ENCODE assay signal across 8 mouse cellular contexts in genomic region chr9:65523611-65524364, GRCm38 (mm10). TPM values are rescaled to one million over a fixed set of nuclear protein-coding genes. Genes with fewer than 3 reads are reported as not detected.
A peak's percentile ranks its signal among the peaks of the same experiment; 100 is the strongest.
DNase-seq lines count a peak whose midpoint lies in the region; ATAC-seq and TF ChIP-seq lines count a peak whose summit lies in the region.

No protein-coding gene starts in this region.

- no peak overlapping the region for H3K27ac ChIP-seq in ES-Bruce4 (ENCODE audit: insufficient read depth, low read length)
- no peak overlapping the region for H3K27ac ChIP-seq in forebrain, embryonic 13.5 days
- H3K27ac ChIP-seq in liver, embryonic 16.5 days (ENCODE audit: low read length) = no peak overlapping the region
- H3K27ac ChIP-seq in neural tube, embryonic 13.5 days (replicated peaks) = no peak overlapping the region

- no peaks in the 10 kb centered on the region for H3K4me1 ChIP-seq in ES-Bruce4 (ENCODE audit: control insufficient read depth, insufficient read depth, low read length)
- peaks cover 18% of the 10 kb centered on the region for H3K4me1 ChIP-seq in forebrain, embryonic 13.5 days
- peaks cover 14% of the 10 kb centered on the region for H3K4me1 ChIP-seq in liver, embryonic 16.5 days (ENCODE audit: control insufficient read depth, low read depth, low read length)
- H3K4me1 ChIP-seq in neural tube, embryonic 13.5 days (replicated peaks) = peaks cover 25% of the 10 kb centered on the region

- no peak overlapping the region for H3K4me3 ChIP-seq in ES-Bruce4 (ENCODE audit: low read depth, low read length)
- H3K4me3 ChIP-seq in forebrain, embryonic 13.5 days = no peak overlapping the region
- no peak overlapping the region for H3K4me3 ChIP-seq in liver, embryonic 16.5 days (ENCODE audit: low read depth, low read length)
- no peak overlapping the region for H3K4me3 ChIP-seq in neural tube, embryonic 13.5 days

- no peak for TF ChIP-seq EP300 in ES-Bruce4 (IDR thresholded peaks at IDR 0.05; ENCODE audit: insufficient read depth, low read depth, low read length)

- WGBS in forebrain, embryonic 13.5 days = 27% methylated on average over 14 of the region's 14 CpGs
- 20% methylated on average over 14 of the region's 14 CpGs for WGBS in liver, embryonic 16.5 days (ENCODE audit: insufficient replicate concordance)
- WGBS in neural tube, embryonic 13.5 days = 24% methylated on average over 14 of the region's 14 CpGs

- H3K36me3 ChIP-seq in ES-Bruce4 (ENCODE audit: control insufficient read depth, insufficient read depth, low read length, poor library complexity, severe bottlenecking) = no peaks in the 10 kb centered on the region
- no peaks in the 10 kb centered on the region for H3K36me3 ChIP-seq in forebrain, embryonic 13.5 days (ENCODE audit: poor library complexity, severe bottlenecking)
- H3K36me3 ChIP-seq in liver, embryonic 16.5 days (ENCODE audit: control insufficient read depth, insufficient read depth) = no peaks in the 10 kb centered on the region
- H3K36me3 ChIP-seq in neural tube, embryonic 13.5 days = no peaks in the 10 kb centered on the region

- no peak overlapping the region for H3K9ac ChIP-seq in ES-Bruce4 (ENCODE audit: low read depth, poor library complexity, severe bottlenecking)
- no peak overlapping the region for H3K9ac ChIP-seq in forebrain, embryonic 13.5 days
- H3K9ac ChIP-seq in liver, embryonic 16.5 days (ENCODE audit: low read depth, low read length) = no peak overlapping the region
- no peak overlapping the region for H3K9ac ChIP-seq in neural tube, embryonic 13.5 days

- no peak for TF ChIP-seq POLR2A in ES-Bruce4 (IDR thresholded peaks at IDR 0.05; ENCODE audit: insufficient read depth, low read length)

- H3K9me3 ChIP-seq in ES-Bruce4 (replicated peaks; ENCODE audit: control insufficient read depth, insufficient read depth, low read length, poor library complexity, severe bottlenecking) = no peaks in the 10 kb centered on the region
- no peaks in the 10 kb centered on the region for H3K9me3 ChIP-seq in forebrain, embryonic 13.5 days (replicated peaks)
- H3K9me3 ChIP-seq in liver, embryonic 16.5 days (replicated peaks; ENCODE audit: control insufficient read depth, low read length) = no peaks in the 10 kb centered on the region
- no peaks in the 10 kb centered on the region for H3K9me3 ChIP-seq in neural tube, embryonic 13.5 days

- peak; percentile 77 for DNase-seq in c-Kit-positive CD71-positive TER-119-positive erythroid progenitor cells, embryonic 14.5 days (ENCODE audit: low spot score)
- DNase-seq in heart, postnatal 10 days = peak; percentile 88 to 92
- peak; percentile 87 to 90 for DNase-seq in kidney, postnatal 4 days
- DNase-seq in telencephalon, adult 2 months (ENCODE audit: low read depth, low spot score) = peak; percentile 53

- peak overlapping the region; percentile 35 for H3K4me2 ChIP-seq in forebrain, embryonic 13.5 days
- H3K4me2 ChIP-seq in liver, embryonic 16.5 days (ENCODE audit: low read depth, low read length) = no peak overlapping the region
- peak overlapping the region; percentile 29 for H3K4me2 ChIP-seq in neural tube, embryonic 13.5 days

- H3K27me3 ChIP-seq in ES-Bruce4 (ENCODE audit: control insufficient read depth, insufficient read depth, low read length, poor library complexity, severe bottlenecking) = no peaks in the 10 kb centered on the region
- 0 out of 2 replicates have a peak, but pooled peaks cover 3% of the 10 kb centered on the region for H3K27me3 ChIP-seq in forebrain, embryonic 13.5 days
- H3K27me3 ChIP-seq in liver, embryonic 16.5 days (ENCODE audit: control insufficient read depth, insufficient read depth, low read depth, low read length) = peaks cover 19% of the 10 kb centered on the region
- H3K27me3 ChIP-seq in neural tube, embryonic 13.5 days = no peaks in the 10 kb centered on the region

- peak; percentile 94 for TF ChIP-seq CTCF in ES-Bruce4 (IDR thresholded peaks at IDR 0.05; ENCODE audit: low read depth, low read length)

- peak; percentile 78 for ATAC-seq in forebrain, embryonic 13.5 days
- peak; percentile 71 for ATAC-seq in liver, embryonic 16.5 days (ENCODE audit: low read depth)
- peak; percentile 76; the same call in 1 of the 2 replicates for ATAC-seq in neural tube, embryonic 13.5 days (ENCODE audit: low read depth)

- intact Hi-C loops in heart, postnatal 10 days (cut with DNase I) = loop anchor here (1.0 kb wide), 1 partner anchor 58 kb away; no protein-coding TSS in a partner anchor

RNA-seq across cellular contexts. Expression of gene Ankdd1a, which starts 3.8 kb away (rescaled TPM):
- polyA plus RNA-seq in ES-Bruce4 (2011; ENCODE audit: insufficient read depth, insufficient read length, low read depth, missing spikeins) = not detected in 2 replicates
- polyA plus RNA-seq in forebrain, embryonic 13.5 days (2015; fragmentation: Nextera tagmentation; extraction: Ambion mirVana) = 0.14 TPM in 1 of 2 replicates, not detected in the other
- total RNA-seq in heart, postnatal 10 days (2021) = under 1 TPM in 1 of 2 experiments, not detected in 1; 0.22 TPM
- 0.06 TPM in 1 of 2 replicates, not detected in the other for polyA plus RNA-seq in liver, embryonic 16.5 days (2015; fragmentation: Nextera tagmentation; extraction: Ambion mirVana)
- 0.59 and 0.60 TPM in 2 replicates for polyA plus RNA-seq in neural tube, embryonic 13.5 days (2015; fragmentation: Nextera tagmentation; extraction: Ambion mirVana)

RNA-seq across cellular contexts. Expression of gene Plekho2, which starts 56.1 kb away (rescaled TPM):
- polyA plus RNA-seq in ES-Bruce4 (2011; ENCODE audit: insufficient read depth, insufficient read length, low read depth, missing spikeins) = 6.1 and 6.2 TPM in 2 replicates
- polyA plus RNA-seq in forebrain, embryonic 13.5 days (2015; fragmentation: Nextera tagmentation; extraction: Ambion mirVana) = 4.9 and 5.5 TPM in 2 replicates
- total RNA-seq in heart, postnatal 10 days (2021) = 10 to 100 TPM; 18.3 to 21.2 TPM
- polyA plus RNA-seq in liver, embryonic 16.5 days (2015; fragmentation: Nextera tagmentation; extraction: Ambion mirVana) = 23.1 and 24.5 TPM in 2 replicates
- polyA plus RNA-seq in neural tube, embryonic 13.5 days (2015; fragmentation: Nextera tagmentation; extraction: Ambion mirVana) = 7.6 and 9.5 TPM in 2 replicates
